Mouse (Mus musculus): ENCODE data around the gene Ptk6. TPM values are rescaled to one million over a fixed set of nuclear protein-coding genes. Genes with fewer than 3 reads are reported as not detected.
"Not testable (repeated sequence)": the region's sequence is repeated elsewhere in the genome, so short reads cannot be mapped to it uniquely, and the experiment has no call there.

Gene Ptk6
- polyA plus RNA-seq, 1 experiment from 2014 or later, result not detected

DNA sequence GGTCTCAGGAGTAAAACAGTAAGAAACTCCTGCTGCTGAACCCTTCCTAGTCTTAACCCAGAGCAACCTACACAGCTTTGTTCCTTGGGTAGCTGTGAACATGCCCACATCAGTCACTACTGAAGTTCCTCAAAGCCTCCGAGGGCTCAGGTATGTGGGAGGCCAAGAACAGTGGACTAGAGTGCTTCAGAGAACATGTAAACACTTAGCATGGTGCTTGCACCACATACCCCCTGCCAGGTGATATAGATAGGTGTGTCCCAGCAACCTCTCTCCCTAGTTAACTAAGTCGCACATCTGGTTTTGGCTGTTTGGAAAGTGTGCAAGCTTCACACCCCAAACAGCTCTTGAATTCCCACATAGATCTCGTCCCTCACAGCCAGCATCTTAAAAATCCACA lies 983 bp downstream of the Ptk6 start:
- Histone ChIP-seq H3K9me3 (ENCODE audit: control insufficient read depth, low read length) (no peaks in the 10 kb centered on the region), H3K36me3 (ENCODE audit: control insufficient read depth, insufficient read depth, low read length) (no peaks in the 10 kb centered on the region), H3K27ac (replicated peaks in 1 of 2; ENCODE audit: control insufficient read depth in 1 of 2, insufficient read depth in 1 of 2, low read depth in 2 of 2, low read length in 2 of 2) (no peak overlapping the region), H3K4me2 (ENCODE audit: low read length) (no peak overlapping the region), H3K9ac (ENCODE audit: low read length) (no peak overlapping the region), H3K4me1 (ENCODE audit: control insufficient read depth in 2 of 2, insufficient read depth in 2 of 2, low read length in 2 of 2) (no peaks in the 10 kb centered on the region), H3K4me3 (ENCODE audit: control insufficient read depth in 1 of 2, insufficient read depth in 1 of 2, low read depth in 1 of 2, low read length in 2 of 2) (no peak overlapping the region), H3K27me3 (ENCODE audit: control insufficient read depth, insufficient read depth, low read length) (no peaks in the 10 kb centered on the region)
- no peak for ATAC-seq (ENCODE audit: insufficient number of reproducible peaks, insufficient read depth, low FRiP score, low read depth)
- WGBS, result 70% methylated on average over 3 of the region's 3 CpGs

DNA sequence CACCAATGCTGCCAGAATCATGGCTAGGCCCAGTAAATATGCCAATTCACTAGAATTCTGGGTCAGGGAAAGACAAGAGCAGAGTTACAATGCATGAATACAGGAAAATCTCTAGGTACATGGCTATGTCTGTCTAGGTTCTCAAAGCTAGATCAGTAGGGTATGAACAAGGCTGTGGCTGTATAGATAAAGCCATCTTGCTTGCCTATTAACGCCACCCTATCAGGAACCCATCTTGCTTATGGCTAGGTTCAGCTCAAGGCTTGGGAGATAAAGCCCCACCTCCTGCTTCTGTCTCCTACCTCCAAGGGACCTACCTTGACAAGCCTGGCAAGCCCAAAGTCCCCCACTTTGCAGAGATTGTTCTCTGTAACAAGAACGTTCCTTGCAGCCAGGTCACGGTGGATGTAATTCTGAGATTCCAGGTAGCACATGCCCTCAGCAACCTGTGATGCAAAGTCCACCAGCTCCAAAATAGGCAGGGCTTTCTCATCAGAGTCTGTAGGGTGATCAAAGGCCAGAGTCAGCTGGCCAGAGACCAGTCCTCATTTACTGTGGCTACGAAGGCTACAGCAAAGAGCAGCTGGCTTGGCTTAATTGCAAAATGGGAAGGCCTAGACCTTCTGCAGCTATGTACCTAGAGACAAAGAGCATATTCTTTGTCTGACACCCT lies 5.8 kb downstream of the Ptk6 start:
- no peak overlapping the region for H3K4me3 ChIP-seq (ENCODE audit: control insufficient read depth in 1 of 2, insufficient read depth in 1 of 2, low read depth in 1 of 2, low read length in 2 of 2)
- ATAC-seq (ENCODE audit: insufficient number of reproducible peaks, insufficient read depth, low FRiP score, low read depth), result no peak
- H3K4me1 ChIP-seq (ENCODE audit: control insufficient read depth in 2 of 2, insufficient read depth in 2 of 2, low read length in 2 of 2), result no peaks in the 10 kb centered on the region
- H3K9me3 ChIP-seq (ENCODE audit: control insufficient read depth, low read length), result no peaks in the 10 kb centered on the region
- no peaks in the 10 kb centered on the region for H3K36me3 ChIP-seq (ENCODE audit: control insufficient read depth, insufficient read depth, low read length)
- H3K27me3 ChIP-seq (ENCODE audit: control insufficient read depth, insufficient read depth, low read length), result no peaks in the 10 kb centered on the region
- H3K27ac ChIP-seq (replicated peaks in 1 of 2; ENCODE audit: control insufficient read depth in 1 of 2, insufficient read depth in 1 of 2, low read depth in 2 of 2, low read length in 2 of 2), result no peak overlapping the region
- H3K9ac ChIP-seq (ENCODE audit: low read length), result no peak overlapping the region
- WGBS, result 81% methylated on average over 4 of the region's 4 CpGs
- no peak overlapping the region for H3K4me2 ChIP-seq (ENCODE audit: low read length)

GRCm38 (mm10) chr2:181193044-181193443 lies 9.5 kb downstream of the Ptk6 start:
- Histone ChIP-seq H3K4me2 (ENCODE audit: low read length) (no peak overlapping the region), H3K27ac (replicated peaks in 1 of 2; ENCODE audit: control insufficient read depth in 1 of 2, insufficient read depth in 1 of 2, low read depth in 2 of 2, low read length in 2 of 2) (no peak overlapping the region), H3K4me3 (ENCODE audit: control insufficient read depth in 1 of 2, insufficient read depth in 1 of 2, low read depth in 1 of 2, low read length in 2 of 2) (no peak overlapping the region), H3K9ac (ENCODE audit: low read length) (no peak overlapping the region), H3K36me3 (ENCODE audit: control insufficient read depth, insufficient read depth, low read length) (peaks cover 13% of the 10 kb centered on the region), H3K27me3 (ENCODE audit: control insufficient read depth, insufficient read depth, low read length) (no peaks in the 10 kb centered on the region), H3K9me3 (ENCODE audit: control insufficient read depth, low read length) (no peaks in the 10 kb centered on the region), H3K4me1 (ENCODE audit: control insufficient read depth in 2 of 2, insufficient read depth in 2 of 2, low read length in 2 of 2) (peaks cover 5% of the 10 kb centered on the region in 2 experiments; a peak in 3 of 4 replicates)
- WGBS, result 61% methylated on average over 3 of the region's 3 CpGs
- ATAC-seq (ENCODE audit: insufficient number of reproducible peaks, insufficient read depth, low FRiP score, low read depth), result no peak

DNA sequence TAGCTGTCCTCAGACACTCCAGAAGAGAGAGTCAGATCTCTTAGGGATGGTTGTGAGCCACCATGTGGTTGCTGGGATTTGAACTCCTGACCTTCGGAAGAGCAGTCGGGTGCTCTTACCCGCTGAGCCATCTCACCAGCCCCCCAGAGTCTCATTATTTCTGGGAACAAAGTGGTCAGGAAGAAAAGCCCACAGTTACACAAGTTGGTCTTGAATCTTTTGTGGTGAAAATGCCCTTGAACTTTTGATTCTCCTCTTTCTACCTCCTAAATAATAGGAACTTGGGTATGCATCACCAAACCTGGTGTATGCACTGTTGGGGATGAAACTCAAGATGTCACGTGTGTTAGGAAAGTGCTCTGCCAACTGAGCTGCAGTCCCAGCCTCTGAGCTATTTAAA lies 10.7 kb downstream of the Ptk6 start:
- Histone ChIP-seq H3K27me3 (ENCODE audit: control insufficient read depth, insufficient read depth, low read length) (no peaks in the 10 kb centered on the region), H3K36me3 (ENCODE audit: control insufficient read depth, insufficient read depth, low read length) (peaks cover 13% of the 10 kb centered on the region), H3K4me1 (ENCODE audit: control insufficient read depth in 2 of 2, insufficient read depth in 2 of 2, low read length in 2 of 2) (peaks cover 5% of the 10 kb centered on the region in 2 experiments; a peak in 3 of 4 replicates), H3K4me3 (ENCODE audit: control insufficient read depth in 1 of 2, insufficient read depth in 1 of 2, low read depth in 1 of 2, low read length in 2 of 2) (no peak overlapping the region), H3K9ac (ENCODE audit: low read length) (no peak overlapping the region), H3K9me3 (ENCODE audit: control insufficient read depth, low read length) (no peaks in the 10 kb centered on the region), H3K27ac (replicated peaks in 1 of 2; ENCODE audit: control insufficient read depth in 1 of 2, insufficient read depth in 1 of 2, low read depth in 2 of 2, low read length in 2 of 2) (no peak overlapping the region), H3K4me2 (ENCODE audit: low read length) (no peak overlapping the region)
- no peak for ATAC-seq (ENCODE audit: insufficient number of reproducible peaks, insufficient read depth, low FRiP score, low read depth)
- 54% methylated on average over 4 of the region's 4 CpGs for WGBS

DNA sequence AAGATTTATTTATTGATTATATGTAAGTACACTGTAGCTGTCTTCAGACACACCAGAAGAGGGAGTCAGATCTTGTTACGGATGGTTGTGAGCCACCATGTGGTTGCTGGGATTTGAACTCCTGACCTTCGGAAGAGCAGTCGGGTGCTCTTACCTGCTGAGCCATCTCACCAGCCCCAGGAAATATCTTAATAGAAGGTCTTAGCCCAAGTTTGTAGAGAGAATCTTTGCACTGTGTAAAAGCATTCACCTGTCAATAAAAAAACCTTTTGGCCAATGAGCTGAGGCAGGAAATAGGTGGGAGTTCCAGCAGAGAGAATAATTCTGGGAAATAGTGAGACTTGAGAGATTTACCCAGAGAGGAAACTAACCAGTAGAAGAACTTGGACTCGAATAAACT lies 11.2 kb downstream of the Ptk6 start:
- not testable (repeated sequence) for H3K4me1 ChIP-seq (ENCODE audit: control insufficient read depth in 2 of 2, insufficient read depth in 2 of 2, low read length in 2 of 2); H3K27me3 ChIP-seq (ENCODE audit: control insufficient read depth, insufficient read depth, low read length); H3K4me3 ChIP-seq (ENCODE audit: control insufficient read depth in 1 of 2, insufficient read depth in 1 of 2, low read depth in 1 of 2, low read length in 2 of 2); H3K4me2 ChIP-seq (ENCODE audit: low read length); H3K9me3 ChIP-seq (ENCODE audit: control insufficient read depth, low read length); H3K9ac ChIP-seq (ENCODE audit: low read length); H3K27ac ChIP-seq (replicated peaks in 1 of 2; ENCODE audit: control insufficient read depth in 1 of 2, insufficient read depth in 1 of 2, low read depth in 2 of 2, low read length in 2 of 2); ATAC-seq (ENCODE audit: insufficient number of reproducible peaks, insufficient read depth, low FRiP score, low read depth)
- WGBS, result 71% methylated on average over 4 of the region's 4 CpGs
- H3K36me3 ChIP-seq (ENCODE audit: control insufficient read depth, insufficient read depth, low read length), result peaks cover 13% of the 10 kb centered on the region

- Histone ChIP-seq H3K27me3 (ENCODE audit: control insufficient read depth, insufficient read depth, low read length) (no peaks in the 10 kb centered on the region), H3K27ac (replicated peaks in 1 of 2; ENCODE audit: control insufficient read depth in 1 of 2, insufficient read depth in 1 of 2, low read depth in 2 of 2, low read length in 2 of 2) (no peak overlapping the region), H3K4me1 (ENCODE audit: control insufficient read depth in 2 of 2, insufficient read depth in 2 of 2, low read length in 2 of 2) (peaks cover 5% of the 10 kb centered on the region in 2 experiments; a peak in 3 of 4 replicates), H3K4me3 (ENCODE audit: control insufficient read depth in 1 of 2, insufficient read depth in 1 of 2, low read depth in 1 of 2, low read length in 2 of 2) (no peak overlapping the region), H3K9me3 (ENCODE audit: control insufficient read depth, low read length) (no peaks in the 10 kb centered on the region), H3K9ac (ENCODE audit: low read length) (no peak overlapping the region), H3K4me2 (ENCODE audit: low read length) (no peak overlapping the region), H3K36me3 (ENCODE audit: control insufficient read depth, insufficient read depth, low read length) (peaks cover 13% of the 10 kb centered on the region)
- 94% methylated on average over 1 of the region's 1 CpGs for WGBS
- no peak for ATAC-seq (ENCODE audit: insufficient number of reproducible peaks, insufficient read depth, low FRiP score, low read depth)
Measured at GRCm38 (mm10) chr2:181189321-181189720, 13.3 kb downstream of the Ptk6 start.

- no peaks in the 10 kb centered on the region for H3K9me3 ChIP-seq (ENCODE audit: control insufficient read depth, low read length)
- no peak overlapping the region for H3K4me2 ChIP-seq (ENCODE audit: low read length)
- H3K4me3 ChIP-seq (ENCODE audit: control insufficient read depth in 1 of 2, insufficient read depth in 1 of 2, low read depth in 1 of 2, low read length in 2 of 2), result no peak overlapping the region
- H3K9ac ChIP-seq (ENCODE audit: low read length), result no peak overlapping the region
- ATAC-seq (ENCODE audit: insufficient number of reproducible peaks, insufficient read depth, low FRiP score, low read depth), result no peak
- H3K4me1 ChIP-seq (ENCODE audit: control insufficient read depth in 2 of 2, insufficient read depth in 2 of 2, low read length in 2 of 2), result peaks cover 5% of the 10 kb centered on the region in 2 experiments; a peak in 3 of 4 replicates
- H3K27me3 ChIP-seq (ENCODE audit: control insufficient read depth, insufficient read depth, low read length), result no peaks in the 10 kb centered on the region
- H3K36me3 ChIP-seq (ENCODE audit: control insufficient read depth, insufficient read depth, low read length), result peaks cover 13% of the 10 kb centered on the region
- WGBS, result 62% methylated on average over 2 of the region's 2 CpGs
- no peak overlapping the region; a peak in 1 of 4 replicates for H3K27ac ChIP-seq (replicated peaks in 1 of 2; ENCODE audit: control insufficient read depth in 1 of 2, insufficient read depth in 1 of 2, low read depth in 2 of 2, low read length in 2 of 2)
Measured at GRCm38 (mm10) chr2:181188681-181189080, 13.9 kb downstream of the Ptk6 start.
